Mouse (Mus musculus): ENCODE measurements at regions not wholly inside any gene's neighbourhood (a gene's known extent, or its start where the extent isn't known, plus 50 kb on each side); places are given as distances from the start of the nearest gene placed in this dataset.

DNA sequence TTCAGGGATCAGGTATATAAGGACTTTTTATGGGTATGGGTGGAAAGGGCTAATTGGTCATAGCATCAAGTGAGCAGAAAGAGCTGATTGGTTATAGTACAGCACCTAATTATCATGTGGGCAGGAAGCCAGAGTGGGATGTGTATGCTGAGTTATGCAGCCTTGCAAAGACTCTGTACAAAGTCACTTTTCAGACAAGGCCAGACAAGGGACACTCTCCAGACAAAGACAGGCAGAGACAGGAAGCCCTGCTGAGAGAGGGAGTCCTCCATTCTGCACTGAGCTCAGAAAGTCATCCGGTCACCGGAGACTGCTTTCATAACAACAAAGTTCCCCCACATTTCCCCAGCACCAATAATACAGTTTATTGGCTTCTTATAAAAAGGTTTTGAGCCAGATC is 112.4 kb downstream of the Ppp4r2 start:
- no peak overlapping the region for H3K27ac ChIP-seq
- no peak overlapping the region for H3K9ac ChIP-seq
- no peak overlapping the region for H3K4me3 ChIP-seq
- no peaks in the 10 kb centered on the region for H3K9me3 ChIP-seq
- H3K4me2 ChIP-seq (replicated peaks) = no peak overlapping the region
- no peak; the same call in 1 of the 2 replicates for ATAC-seq (ENCODE audit: low FRiP score, low read depth)
- 54% methylated on average over 2 of the region's 2 CpGs for WGBS
- H3K4me1 ChIP-seq = peaks cover 10% of the 10 kb centered on the region
- H3K36me3 ChIP-seq = no peaks in the 10 kb centered on the region
- H3K27me3 ChIP-seq = peaks cover 6% of the 10 kb centered on the region; the same call in 1 of the 2 replicates

DNA sequence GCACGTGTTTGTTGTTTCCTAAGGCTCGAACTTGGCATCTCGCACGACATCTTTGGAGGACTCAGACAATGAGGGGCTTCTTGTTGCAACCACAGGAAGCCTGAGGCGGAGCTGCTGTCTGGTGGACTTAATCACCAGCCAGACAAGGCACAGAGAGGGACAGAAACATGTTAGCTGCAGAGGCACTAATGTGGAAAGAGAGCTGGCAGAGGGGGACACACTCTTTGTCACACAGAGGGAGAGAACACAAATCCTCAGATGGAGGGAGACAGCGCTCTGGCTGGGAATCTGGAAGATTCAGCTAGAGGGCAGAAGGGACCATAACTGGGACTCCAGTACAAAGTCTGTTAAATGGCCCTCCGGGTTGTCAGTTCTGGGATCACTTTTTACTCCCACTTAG is 114.9 kb downstream of the Ppp4r2 start:
- no peak overlapping the region for H3K4me2 ChIP-seq (replicated peaks)
- no peak for ATAC-seq (ENCODE audit: low FRiP score, low read depth)
- WGBS = 66% methylated on average over 7 of the region's 7 CpGs
- no peaks in the 10 kb centered on the region for H3K36me3 ChIP-seq
- H3K27me3 ChIP-seq = peaks cover 11% of the 10 kb centered on the region; the same call in 1 of the 2 replicates
- no peak overlapping the region for H3K4me3 ChIP-seq
- no peak overlapping the region for H3K9ac ChIP-seq
- no peak overlapping the region for H3K27ac ChIP-seq
- H3K9me3 ChIP-seq = no peaks in the 10 kb centered on the region
- H3K4me1 ChIP-seq = peaks cover 13% of the 10 kb centered on the region

DNA sequence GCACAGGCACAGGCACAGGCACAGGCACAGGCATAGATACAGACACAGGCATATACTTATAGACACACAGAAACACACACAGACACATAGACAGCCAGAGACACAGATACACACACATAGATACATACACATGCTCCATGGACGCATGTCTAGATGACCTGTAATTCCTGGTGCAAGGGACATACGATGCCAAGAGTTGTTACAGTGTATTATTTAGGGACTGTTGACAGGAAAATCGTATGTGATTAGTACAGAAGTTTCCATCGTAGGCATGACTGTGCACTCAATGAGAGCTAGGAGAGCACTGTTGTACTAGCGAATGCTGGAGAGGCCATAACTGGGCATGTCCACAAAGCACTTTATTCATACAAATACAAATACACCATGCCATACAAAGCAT is 118.2 kb downstream of the Ppp4r2 start:
- ATAC-seq (ENCODE audit: low FRiP score, low read depth) = no peak

DNA sequence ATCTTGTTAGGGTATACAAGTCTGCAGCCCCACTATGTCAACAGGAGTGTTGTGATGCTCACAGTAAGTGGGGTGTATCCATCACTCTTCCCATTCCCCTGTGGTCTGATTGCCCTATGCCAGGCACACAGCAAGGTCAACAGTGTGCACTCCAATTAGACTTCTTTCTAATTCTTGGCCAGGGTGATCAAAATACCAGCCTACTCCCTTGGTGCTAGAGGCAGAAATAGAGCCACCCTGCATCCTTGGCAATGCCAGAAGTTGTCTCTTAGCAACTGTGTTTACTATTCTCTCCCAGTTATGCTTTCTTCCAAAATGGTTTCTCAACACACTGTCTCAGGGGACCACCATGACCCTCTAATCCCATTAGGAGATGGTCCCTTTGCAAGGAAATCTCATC is 119.0 kb downstream of the Ppp4r2 start:
- Histone ChIP-seq H3K27me3 (peaks cover 23% of the 10 kb centered on the region), H3K9me3 (no peaks in the 10 kb centered on the region), H3K9ac (no peak overlapping the region), H3K4me1 (0 out of 2 replicates have a peak, but pooled peaks cover 6% of the 10 kb centered on the region), H3K4me3 (no peak overlapping the region), H3K36me3 (no peaks in the 10 kb centered on the region), H3K27ac (no peak overlapping the region), H3K4me2 (replicated peaks) (no peak overlapping the region)
- ATAC-seq (ENCODE audit: low FRiP score, low read depth) = no peak

More for the DNA sequence above, 118.2 kb downstream of the Ppp4r2 start:
- no peak overlapping the region for H3K4me2 ChIP-seq (replicated peaks)
- H3K36me3 ChIP-seq = no peaks in the 10 kb centered on the region
- WGBS = 82% methylated on average over 5 of the region's 5 CpGs
- H3K27me3 ChIP-seq = peaks cover 23% of the 10 kb centered on the region
- no peaks in the 10 kb centered on the region for H3K9me3 ChIP-seq
- no peak overlapping the region for H3K9ac ChIP-seq
- no peak overlapping the region for H3K4me3 ChIP-seq
- no peak overlapping the region for H3K27ac ChIP-seq
- 0 out of 2 replicates have a peak, but pooled peaks cover 6% of the 10 kb centered on the region for H3K4me1 ChIP-seq

DNA sequence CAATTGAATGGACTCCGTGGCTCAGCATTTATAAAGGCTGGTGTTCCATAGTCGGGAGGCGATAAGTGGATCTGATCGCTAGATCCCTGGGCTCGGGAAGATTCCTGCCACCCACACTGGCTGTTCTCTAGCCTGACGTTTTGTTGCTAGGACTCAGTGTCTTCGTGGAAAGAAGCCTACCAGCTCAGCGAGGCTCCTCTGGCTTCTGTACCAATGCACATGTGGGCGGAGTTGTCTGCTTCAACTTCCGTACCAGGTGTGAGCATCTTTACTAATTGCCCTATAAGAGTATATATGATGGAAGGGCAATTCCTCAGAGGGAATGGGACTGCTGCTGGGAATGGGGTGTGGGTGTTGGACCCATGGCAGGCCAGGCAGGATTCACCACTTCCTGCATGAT is 121.1 kb downstream of the Ppp4r2 start:
- Histone ChIP-seq H3K36me3 (no peaks in the 10 kb centered on the region), H3K9ac (no peak overlapping the region), H3K4me2 (replicated peaks) (no peak overlapping the region), H3K27ac (no peak overlapping the region), H3K4me1 (peaks cover 15% of the 10 kb centered on the region), H3K27me3 (peaks cover 17% of the 10 kb centered on the region), H3K4me3 (no peak overlapping the region), H3K9me3 (no peaks in the 10 kb centered on the region)
- no peak for ATAC-seq (ENCODE audit: low FRiP score, low read depth)
- 79% methylated on average over 10 of the region's 10 CpGs for WGBS

DNA sequence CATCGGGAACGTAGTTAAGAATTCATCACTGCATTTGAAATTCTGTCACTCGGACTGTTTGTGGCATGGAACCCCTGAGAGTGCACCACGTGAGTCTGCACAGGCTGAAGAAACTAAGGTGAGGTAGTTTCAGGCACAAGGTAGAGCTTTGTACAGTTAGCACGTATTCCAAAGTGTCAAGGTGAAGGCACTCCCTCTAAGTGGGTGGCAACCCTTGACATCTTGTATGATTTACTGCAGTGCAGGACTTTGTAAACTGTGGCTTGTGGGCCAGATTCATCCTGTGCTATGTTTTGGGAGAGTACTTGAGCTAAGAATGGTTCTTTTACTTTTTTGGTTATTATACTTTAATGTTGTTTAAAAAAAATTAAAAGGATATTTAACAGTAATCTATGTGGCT is 133.1 kb downstream of the Ppp4r2 start:
- no peak overlapping the region for H3K9ac ChIP-seq
- no peak for ATAC-seq (ENCODE audit: low FRiP score, low read depth)
- H3K4me3 ChIP-seq = no peak overlapping the region
- 70% methylated on average over 5 of the region's 5 CpGs for WGBS
- no peaks in the 10 kb centered on the region for H3K9me3 ChIP-seq
- H3K4me2 ChIP-seq (replicated peaks) = no peak overlapping the region
- H3K27me3 ChIP-seq = peaks cover 10% of the 10 kb centered on the region; the same call in 1 of the 2 replicates
- H3K27ac ChIP-seq = no peak overlapping the region
- no peaks in the 10 kb centered on the region for H3K36me3 ChIP-seq
- H3K4me1 ChIP-seq = peaks cover 14% of the 10 kb centered on the region

DNA sequence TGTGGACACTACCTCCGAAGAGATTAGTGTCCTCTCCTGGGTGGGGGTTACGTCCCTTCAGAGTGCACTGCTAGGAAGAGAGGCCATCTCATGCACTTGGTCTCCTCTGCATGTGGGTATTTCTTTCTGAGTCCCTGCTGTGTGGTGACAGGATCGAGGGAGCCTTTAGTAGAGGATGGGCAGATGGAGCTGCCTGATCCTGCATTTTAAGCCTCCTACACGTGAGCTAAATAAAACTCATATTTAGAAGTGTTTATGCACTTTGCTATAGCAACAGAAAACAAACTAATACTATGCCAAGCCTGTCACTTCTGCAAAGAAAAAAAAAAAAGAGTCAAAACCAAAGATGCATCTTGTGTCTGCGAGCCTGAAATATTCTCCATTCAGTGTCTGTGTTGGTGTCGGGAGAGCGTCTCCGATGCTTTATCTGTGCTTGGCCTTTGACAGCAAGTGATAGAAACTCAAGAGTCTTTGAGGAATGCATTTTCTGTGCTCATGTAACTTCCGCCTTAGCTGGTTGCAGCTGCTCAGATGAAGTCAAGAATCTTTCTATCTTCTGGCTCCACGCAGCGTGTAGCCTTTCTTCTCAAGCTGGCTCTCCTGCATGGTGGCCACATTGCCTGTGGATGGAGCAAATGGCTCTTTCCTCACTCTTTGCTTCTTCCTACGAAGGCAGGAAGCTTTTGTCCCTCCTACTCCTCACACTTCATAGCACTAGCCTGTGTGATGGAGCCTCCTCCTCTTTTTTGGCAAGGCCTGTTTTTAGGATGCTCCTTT is 134.8 kb downstream of the Ppp4r2 start:
- 87% methylated on average over 12 of the region's 12 CpGs for whole genome bisulfite sequencing
- Histone ChIP-seq H3K4me2 (replicated peaks) (no peak overlapping the region), H3K27me3 (peaks cover 10% of the 10 kb centered on the region; the same call in 1 of the 2 replicates), H3K9ac (no peak overlapping the region), H3K9me3 (no peaks in the 10 kb centered on the region), H3K36me3 (no peaks in the 10 kb centered on the region), H3K27ac (no peak overlapping the region), H3K4me3 (no peak overlapping the region), H3K4me1 (peaks cover 28% of the 10 kb centered on the region)
- no peak for ATAC-seq (ENCODE audit: low FRiP score, low read depth)

DNA sequence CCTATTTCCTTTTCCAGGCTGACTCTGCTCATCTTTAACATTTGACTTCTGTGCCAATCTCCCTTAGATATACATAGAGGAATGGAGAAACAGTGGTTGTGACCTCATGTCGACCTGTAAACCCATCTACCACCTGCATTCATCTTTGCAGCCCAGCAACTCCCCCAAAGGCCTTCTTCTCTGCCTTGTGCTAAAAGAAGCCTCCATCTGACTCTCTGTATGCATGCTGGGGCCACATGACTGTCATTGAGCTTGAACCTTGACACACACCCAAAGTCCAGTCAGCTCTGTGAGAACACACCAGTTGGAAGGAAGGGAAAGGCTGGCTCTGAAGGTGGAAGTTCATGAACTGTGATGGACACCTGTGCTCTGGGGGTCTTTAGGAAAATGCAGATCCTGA is 135.5 kb downstream of the Ppp4r2 start:
- Histone ChIP-seq H3K36me3 (no peaks in the 10 kb centered on the region), H3K27me3 (peaks cover 10% of the 10 kb centered on the region; the same call in 1 of the 2 replicates), H3K4me2 (replicated peaks) (no peak overlapping the region), H3K4me3 (no peak overlapping the region), H3K9me3 (no peaks in the 10 kb centered on the region), H3K27ac (no peak overlapping the region), H3K9ac (no peak overlapping the region), H3K4me1 (peaks cover 28% of the 10 kb centered on the region)
- 87% methylated on average over 1 of the region's 1 CpGs for whole genome bisulfite sequencing
- ATAC-seq (ENCODE audit: low FRiP score, low read depth) = no peak

DNA sequence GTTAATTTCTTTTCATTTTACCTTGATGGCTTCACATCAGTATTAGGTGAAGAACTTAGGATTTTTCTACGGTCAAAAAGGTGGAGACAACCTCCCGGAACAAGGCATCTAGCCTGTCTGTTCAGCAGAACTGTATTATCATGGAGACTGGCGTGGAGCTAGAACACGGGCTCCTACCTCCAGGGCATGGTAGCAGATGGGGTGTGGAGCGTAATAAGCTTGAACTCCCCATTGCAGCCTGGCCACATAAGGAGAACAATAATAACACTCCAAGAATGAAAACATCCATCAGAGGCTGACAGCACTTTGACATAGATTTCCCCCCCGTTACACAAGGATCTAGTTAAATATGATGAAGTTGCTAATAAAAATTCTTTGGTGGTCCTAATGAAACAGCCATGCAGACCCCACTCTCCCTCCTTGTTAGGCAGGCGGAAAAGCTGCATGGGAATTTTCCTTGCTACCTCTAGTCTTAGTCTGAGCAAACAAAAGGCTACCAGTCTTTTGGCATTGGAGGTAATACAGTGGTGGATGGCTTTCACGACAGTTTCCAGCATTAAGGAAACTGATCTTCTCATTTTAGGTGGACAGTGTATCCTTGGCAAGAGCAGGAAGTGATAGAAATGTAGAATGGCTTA is 137.5 kb downstream of the Ppp4r2 start:
- no peaks in the 10 kb centered on the region for H3K9me3 ChIP-seq
- H3K4me3 ChIP-seq = no peak overlapping the region
- WGBS = 43% methylated on average over 8 of the region's 8 CpGs
- ATAC-seq (ENCODE audit: low FRiP score, low read depth) = no peak
- H3K4me2 ChIP-seq (replicated peaks) = no peak overlapping the region
- no peak overlapping the region for H3K9ac ChIP-seq
- H3K27me3 ChIP-seq = peaks cover 10% of the 10 kb centered on the region; the same call in 1 of the 2 replicates
- peaks cover 40% of the 10 kb centered on the region for H3K4me1 ChIP-seq
- no peaks in the 10 kb centered on the region for H3K36me3 ChIP-seq
- H3K27ac ChIP-seq = no peak overlapping the region

DNA sequence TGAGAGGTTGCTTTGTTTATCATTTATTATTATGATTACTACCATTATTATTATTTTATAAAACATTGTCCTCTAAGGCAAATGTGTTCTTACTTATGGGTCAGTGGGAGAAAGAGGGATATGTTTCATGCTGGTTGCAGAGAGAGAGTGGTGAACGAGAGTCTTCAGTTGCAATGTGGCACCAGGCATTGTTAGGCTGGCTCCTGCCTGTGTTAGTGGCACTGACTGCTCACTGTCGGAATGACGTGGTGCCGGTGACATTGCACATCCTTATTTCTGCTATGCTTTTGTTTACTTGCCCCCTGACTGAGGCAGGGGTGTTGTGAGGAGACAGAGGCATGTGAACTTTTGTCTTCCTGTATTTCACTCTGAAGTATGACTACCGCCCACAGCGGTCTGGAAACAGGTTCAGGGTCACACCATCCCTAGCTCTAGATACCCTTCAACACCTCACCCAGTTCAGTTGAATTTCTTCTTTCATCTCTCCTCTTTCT is 138.1 kb downstream of the Ppp4r2 start:
- Histone ChIP-seq H3K9me3 (no peaks in the 10 kb centered on the region), H3K36me3 (no peaks in the 10 kb centered on the region), H3K9ac (no peak overlapping the region), H3K4me3 (no peak overlapping the region), H3K27ac (no peak overlapping the region), H3K4me1 (peaks cover 46% of the 10 kb centered on the region), H3K4me2 (replicated peaks) (no peak overlapping the region; the same call in 1 of the 2 replicates), H3K27me3 (peaks cover 10% of the 10 kb centered on the region; the same call in 1 of the 2 replicates)
- no peak for ATAC-seq (ENCODE audit: low FRiP score, low read depth)
- 57% methylated on average over 6 of the region's 6 CpGs for WGBS

DNA sequence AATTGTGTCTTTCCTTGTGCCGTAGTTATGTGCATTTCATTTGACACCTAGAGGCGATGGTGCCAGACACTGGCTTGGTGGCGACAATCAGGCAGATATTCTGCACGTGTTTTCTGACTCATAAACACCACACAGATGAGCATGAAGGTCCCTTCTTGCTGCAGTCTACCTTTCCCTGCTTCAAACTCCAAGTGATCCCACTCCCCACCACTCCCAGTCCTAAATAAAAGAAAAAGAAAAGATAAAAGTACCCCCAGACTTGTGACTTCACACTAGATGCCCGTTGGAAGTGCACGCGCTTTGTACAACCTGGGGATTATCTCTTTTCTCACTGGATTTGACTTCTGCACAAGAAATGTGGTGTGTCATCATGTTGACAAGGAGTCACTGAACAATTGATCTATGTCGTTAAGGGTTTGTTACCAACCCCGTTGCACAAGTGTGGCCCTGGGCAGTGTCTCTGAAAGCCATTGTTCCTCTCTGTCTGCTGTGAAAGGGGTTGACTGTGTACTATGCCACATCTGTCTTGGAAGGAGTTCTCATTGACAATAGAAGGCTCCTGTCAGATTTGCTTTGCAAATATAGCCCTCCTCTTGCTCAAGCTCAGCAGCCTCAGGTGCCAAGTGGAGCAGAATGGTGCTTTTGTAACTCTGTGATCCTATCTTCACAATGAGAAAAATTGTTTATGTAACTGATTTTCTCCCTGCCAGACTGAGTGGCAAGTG is 140.1 kb downstream of the Ppp4r2 start:
- WGBS = 74% methylated on average over 9 of the region's 9 CpGs
- H3K9me3 ChIP-seq = no peaks in the 10 kb centered on the region
- H3K4me3 ChIP-seq = no peak overlapping the region
- no peak for ATAC-seq (ENCODE audit: low FRiP score, low read depth)
- peaks cover 64% of the 10 kb centered on the region for H3K4me1 ChIP-seq
- H3K27ac ChIP-seq = no peak overlapping the region
- H3K36me3 ChIP-seq = no peaks in the 10 kb centered on the region
- H3K27me3 ChIP-seq = peaks cover 6% of the 10 kb centered on the region; the same call in 1 of the 2 replicates
- no peak overlapping the region for H3K4me2 ChIP-seq (replicated peaks)
- no peak overlapping the region for H3K9ac ChIP-seq

DNA sequence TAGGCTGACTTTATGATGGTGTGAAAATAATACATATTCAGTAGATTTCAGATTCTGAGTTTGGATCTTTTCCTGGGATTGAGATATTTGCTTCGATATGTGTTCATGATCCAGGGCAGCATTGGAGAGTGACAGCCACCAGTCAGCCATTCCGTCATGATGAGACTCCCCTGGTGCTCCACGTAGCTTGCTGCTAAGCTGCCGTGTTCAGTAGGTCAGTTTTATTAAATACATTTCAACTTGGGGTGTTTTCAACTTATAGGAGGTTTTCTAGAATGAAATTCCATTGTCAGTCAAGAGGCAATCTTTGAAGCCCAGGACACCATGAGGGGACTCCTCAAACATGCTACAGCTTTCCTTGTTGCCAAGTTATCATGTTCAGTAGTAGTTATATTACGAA is 141.3 kb downstream of the Ppp4r2 start:
- Histone ChIP-seq H3K27ac (no peak overlapping the region), H3K4me1 (peaks cover 66% of the 10 kb centered on the region)
- no peak for ATAC-seq (ENCODE audit: low FRiP score, low read depth)

More for the DNA sequence above, 141.3 kb downstream of the Ppp4r2 start:
- 0 out of 2 replicates have a peak, but pooled peaks cover 2% of the 10 kb centered on the region for H3K27me3 ChIP-seq
- H3K4me3 ChIP-seq = no peak overlapping the region
- H3K4me2 ChIP-seq (replicated peaks) = no peak overlapping the region
- H3K36me3 ChIP-seq = no peaks in the 10 kb centered on the region
- H3K9me3 ChIP-seq = no peaks in the 10 kb centered on the region
- H3K9ac ChIP-seq = no peak overlapping the region
- WGBS = 84% methylated on average over 5 of the region's 5 CpGs
